Mouse (Mus musculus) forebrain, embryonic 14.5 days (tissue): ENCODE data around the gene Olfr975. TPM values are rescaled to one million over a fixed set of nuclear protein-coding genes. Genes with fewer than 3 reads are reported as not detected.

ENCODE experiments used
- ATAC-seq: fragments of 200-750 bp; cut with Nextera tagmentation; 2 replicates; pipeline ENCODE4 v1.8.0; 2017; ENCODE audit warnings: mild to moderate bottlenecking, moderate library complexity
- DNase-seq: peaks from one replicate; pipeline ENCODE4 v3.0.0-alpha.2; 2015; ENCODE audit warnings: low spot score
- H3K27ac ChIP-seq: fragments of 300-500 bp; sonication (generic); 2 replicates; pipeline ENCODE4 v1.5.1; 2014; ENCODE audit warnings: low read depth, mild to moderate bottlenecking, control low read depth, low read length, moderate library complexity
- H3K27me3 ChIP-seq: fragments of 300-500 bp; sonication (generic); replicated peaks from 2 replicates; pipeline ENCODE4 v1.6.1; 2014; ENCODE audit warnings: low read length, control low read depth, mixed read lengths; ENCODE audit not compliant: control insufficient read depth, insufficient read depth
- H3K36me3 ChIP-seq: fragments of 300-500 bp; sonication (generic); 2 replicates; pipeline ENCODE4 v1.6.1; 2014; ENCODE audit warnings: low read length, control low read depth; ENCODE audit not compliant: control insufficient read depth, insufficient read depth
- H3K4me1 ChIP-seq: fragments of 300-500 bp; sonication (generic); 2 replicates; pipeline ENCODE4 v1.6.1; 2014; ENCODE audit warnings: antibody characterized with exemption, low read length, control low read depth; ENCODE audit not compliant: control insufficient read depth, insufficient read depth
- H3K4me2 ChIP-seq: fragments of 300-500 bp; sonication (generic); 2 replicates; pipeline ENCODE4 v1.6.1; 2014; ENCODE audit warnings: mild to moderate bottlenecking, control low read depth, low read length
- H3K4me3 ChIP-seq: fragments of 300-500 bp; sonication (generic); 2 replicates; pipeline ENCODE4 v1.5.1; 2014; ENCODE audit warnings: low read depth, low read length, control low read depth
- H3K9ac ChIP-seq: fragments of 300-500 bp; sonication (generic); 2 replicates; pipeline ENCODE4 v1.6.1; 2014; ENCODE audit warnings: mild to moderate bottlenecking, low read length, control low read depth, moderate library complexity
- H3K9me3 ChIP-seq: fragments of 300-500 bp; sonication (generic); replicated peaks from 2 replicates; pipeline ENCODE4 v1.6.1; 2016; ENCODE audit warnings: low read length, control low read depth, mixed read lengths; ENCODE audit not compliant: control insufficient read depth
- WGBS: fragments of 180-500 bp; shearing (Covaris S2); extraction: QIAGEN DNeasy Blood & Tissue Kit; methylation state at CpG from one replicate; pipeline ENCODE4 v1.1.7; 2014; 5-methylcytosine and 5-hydroxymethylcytosine counted together
- polyA plus RNA-seq: library from polyadenylated mRNA; unstranded; fragments of >200 nt; fragmentation: Nextera tagmentation; extraction: Ambion mirVana; gene quantifications from 2 replicates; pipeline ENCODE4 v1.2.1, GENCODE M21; 2014

The Olfr975 gene
- polyA plus RNA-seq, 1 experiment from 2014 or later: not detected

DNA sequence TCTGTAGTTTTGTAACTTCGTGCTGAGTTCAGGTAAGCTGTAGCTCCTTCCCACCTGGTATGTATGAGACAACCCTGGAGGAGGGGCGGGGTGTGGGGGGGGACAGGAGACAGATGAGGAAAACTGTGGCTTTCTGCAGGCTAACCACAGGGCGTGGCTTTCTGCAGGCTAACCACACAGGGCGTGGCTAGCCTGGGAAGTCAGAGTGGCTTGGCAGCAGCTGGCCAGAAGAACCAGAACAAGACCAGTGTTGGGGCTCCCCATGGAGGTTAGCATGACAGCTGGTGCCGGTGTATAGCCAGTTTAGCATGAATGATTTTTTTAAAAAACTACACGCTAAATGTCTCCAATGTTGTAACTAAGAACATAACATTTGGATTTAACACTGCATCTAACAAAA, 46.7 kb downstream of the Olfr975 start:
- Histone ChIP-seq H3K27me3 (no peaks in the 10 kb centered on the region), H3K27ac (no peak overlapping the region), H3K4me1 (no peaks in the 10 kb centered on the region), H3K36me3 (no peaks in the 10 kb centered on the region), H3K4me2 (no peak overlapping the region), H3K9me3 (no peaks in the 10 kb centered on the region), H3K4me3 (no peak overlapping the region), H3K9ac (no peak overlapping the region)
- DNase-seq (no peak), ATAC-seq (no peak)
- WGBS: 83% methylated on average over 6 of the region's 6 CpGs

Other genes starting within 250 kb of the Olfr975 start
- gene Olfr149, start 244.9 kb downstream of the Olfr975 start, polyA plus RNA-seq: not detected in 2 replicates
- gene Olfr965, start 240.7 kb downstream of the Olfr975 start, polyA plus RNA-seq: not detected in 2 replicates
- not detected in 2 replicates for gene Olfr150, start 221.1 kb downstream of the Olfr975 start, polyA plus RNA-seq
- gene Olfr967, start 205.8 kb downstream of the Olfr975 start, polyA plus RNA-seq: not detected in 2 replicates
- gene Olfr968, start 168.8 kb downstream of the Olfr975 start, polyA plus RNA-seq: not detected in 2 replicates
- not detected in 2 replicates for gene Olfr969, start 161.1 kb downstream of the Olfr975 start, polyA plus RNA-seq
- gene Olfr970, start 143.2 kb downstream of the Olfr975 start, polyA plus RNA-seq: not detected in 2 replicates
- gene Olfr971, start 115.2 kb downstream of the Olfr975 start, polyA plus RNA-seq: not detected in 2 replicates
- not detected in 2 replicates for gene Olfr972, start 85.6 kb downstream of the Olfr975 start, polyA plus RNA-seq
- gene Olfr229, start 44.7 kb downstream of the Olfr975 start, polyA plus RNA-seq: not detected in 2 replicates
- not detected in 2 replicates for gene Olfr974, start 14.5 kb downstream of the Olfr975 start, polyA plus RNA-seq
- gene Olfr976, start 9.1 kb upstream of the Olfr975 start, polyA plus RNA-seq: not detected in 2 replicates
- not detected in 2 replicates for gene Olfr978, start 40.1 kb upstream of the Olfr975 start, polyA plus RNA-seq
- not detected in 2 replicates for gene Olfr979, start 51.4 kb upstream of the Olfr975 start, polyA plus RNA-seq
- not detected in 2 replicates for gene Olfr980, start 57.5 kb upstream of the Olfr975 start, polyA plus RNA-seq
- gene Olfr981, start 69.4 kb upstream of the Olfr975 start, polyA plus RNA-seq: not detected in 2 replicates
- not detected in 2 replicates for gene Olfr982, start 121.8 kb upstream of the Olfr975 start, polyA plus RNA-seq
- gene Olfr983, start 141.5 kb upstream of the Olfr975 start, polyA plus RNA-seq: not detected in 2 replicates
- not detected in 2 replicates for gene Olfr984, start 162.2 kb upstream of the Olfr975 start, polyA plus RNA-seq
- not detected in 2 replicates for gene Olfr985, start 178.1 kb upstream of the Olfr975 start, polyA plus RNA-seq
- gene Tmem225, start 196.1 kb upstream of the Olfr975 start, polyA plus RNA-seq: not detected in 2 replicates
- gene Olfr986, start 228.9 kb upstream of the Olfr975 start, polyA plus RNA-seq: not detected in 2 replicates
- gene Zfp202, start 240.3 kb upstream of the Olfr975 start, polyA plus RNA-seq: 8.5 and 12.0 TPM in 2 replicates